Mouse (Mus musculus): Measurements from ENCODE around the gene Nr5a2. TPM values are rescaled to one million over a fixed set of nuclear protein-coding genes. Genes with fewer than 3 reads are reported as not detected.

The Nr5a2 gene
- polyA plus RNA-seq, 1 experiment from 2014 or later = 0.21 TPM

- CTCF ChIA-PET = no interaction called here
- POLR2A ChIA-PET = no interaction called here
- ATAC-seq (no peak), DNase-seq (ENCODE audit: low read depth, low spot score) (no peak)
- no peak for TF ChIP-seq CTCF (IDR thresholded peaks at IDR 0.05)
- no peaks in the 10 kb centered on the region for H3K27me3 ChIP-seq
- in situ Hi-C loops (cut with MboI; ENCODE audit: low pct_unique_long_range_greater_than_20kb) = no loop called here
Measured at GRCm38 (mm10) chr1:136909494-136910037, 50.7 kb downstream of the Nr5a2 start.

- H3K27me3 ChIP-seq = no peaks in the 10 kb centered on the region
- POLR2A ChIA-PET = no interaction called here
- DNase-seq (ENCODE audit: low read depth, low spot score) = no peak
- no peak for TF ChIP-seq CTCF (IDR thresholded peaks at IDR 0.05)
- ATAC-seq = no peak
- CTCF ChIA-PET = no interaction called here
- in situ Hi-C loops (cut with MboI; ENCODE audit: low pct_unique_long_range_greater_than_20kb) = no loop called here
Measured at GRCm38 (mm10) chr1:136898130-136898529, 62.1 kb downstream of the Nr5a2 start.

GRCm38 (mm10) chr1:136896351-136896750 is 63.9 kb downstream of the Nr5a2 start:
- H3K27me3 ChIP-seq = no peaks in the 10 kb centered on the region
- no peak for TF ChIP-seq CTCF (IDR thresholded peaks at IDR 0.05)
- CTCF ChIA-PET = no interaction called here
- no peak for DNase-seq (ENCODE audit: low read depth, low spot score)
- ATAC-seq = no peak
- in situ Hi-C loops (cut with MboI; ENCODE audit: low pct_unique_long_range_greater_than_20kb) = no loop called here
- POLR2A ChIA-PET = no interaction called here

GRCm38 (mm10) chr1:136895877-136896276 is 64.4 kb downstream of the Nr5a2 start:
- ATAC-seq (no peak), DNase-seq (ENCODE audit: low read depth, low spot score) (no peak)
- no peak for TF ChIP-seq CTCF (IDR thresholded peaks at IDR 0.05)
- ChIA-PET CTCF (no interaction called here), POLR2A (no interaction called here)
- H3K27me3 ChIP-seq = no peaks in the 10 kb centered on the region
- in situ Hi-C loops (cut with MboI; ENCODE audit: low pct_unique_long_range_greater_than_20kb) = no loop called here

- POLR2A ChIA-PET = no interaction called here
- in situ Hi-C loops (cut with MboI; ENCODE audit: low pct_unique_long_range_greater_than_20kb) = no loop called here
- H3K27me3 ChIP-seq = no peaks in the 10 kb centered on the region
- ATAC-seq (no peak), DNase-seq (ENCODE audit: low read depth, low spot score) (no peak)
- CTCF ChIA-PET = interaction anchor here (0.6 kb wide), 1 partner anchor 37 kb away, joined by 3 read pairs; no protein-coding TSS in a partner anchor
- no peak for TF ChIP-seq CTCF (IDR thresholded peaks at IDR 0.05)
Measured at GRCm38 (mm10) chr1:136894753-136895152, 65.5 kb downstream of the Nr5a2 start.

- ChIA-PET POLR2A (no interaction called here), CTCF (no interaction called here)
- TF ChIP-seq CTCF (IDR thresholded peaks at IDR 0.05) = no peak
- DNase-seq (ENCODE audit: low read depth, low spot score) (no peak), ATAC-seq (no peak)
- in situ Hi-C loops (cut with MboI; ENCODE audit: low pct_unique_long_range_greater_than_20kb) = no loop called here
- H3K27me3 ChIP-seq = no peaks in the 10 kb centered on the region
Measured at GRCm38 (mm10) chr1:136893162-136893561, 67.1 kb downstream of the Nr5a2 start.

GRCm38 (mm10) chr1:136890439-136890838 is 69.8 kb downstream of the Nr5a2 start:
- ATAC-seq (no peak), DNase-seq (ENCODE audit: low read depth, low spot score) (no peak)
- TF ChIP-seq CTCF (IDR thresholded peaks at IDR 0.05) = no peak
- in situ Hi-C loops (cut with MboI; ENCODE audit: low pct_unique_long_range_greater_than_20kb) = no loop called here
- no peaks in the 10 kb centered on the region for H3K27me3 ChIP-seq
- POLR2A ChIA-PET = no interaction called here
- CTCF ChIA-PET = interaction anchor here (1.4 kb wide), 1 partner anchor 16 kb away, joined by 3 read pairs; no protein-coding TSS in a partner anchor

- DNase-seq (ENCODE audit: low read depth, low spot score) (no peak), ATAC-seq (no peak)
- in situ Hi-C loops (cut with MboI; ENCODE audit: low pct_unique_long_range_greater_than_20kb) = no loop called here
- POLR2A ChIA-PET = no interaction called here
- TF ChIP-seq CTCF (IDR thresholded peaks at IDR 0.05) = no peak
- CTCF ChIA-PET = no interaction called here
- no peaks in the 10 kb centered on the region for H3K27me3 ChIP-seq
Measured at GRCm38 (mm10) chr1:136888704-136889103, 71.5 kb downstream of the Nr5a2 start.

- CTCF ChIA-PET = interaction anchor here (0.7 to 2.0 kb wide), 3 partner anchors 9 to 41 kb away, joined by 3 to 9 read pairs (median 3); no protein-coding TSS in a partner anchor
- ATAC-seq = no peak
- H3K27me3 ChIP-seq = no peaks in the 10 kb centered on the region
- no peak for DNase-seq (ENCODE audit: low read depth, low spot score)
- POLR2A ChIA-PET = no interaction called here
- TF ChIP-seq CTCF (IDR thresholded peaks at IDR 0.05) = no peak
- in situ Hi-C loops (cut with MboI; ENCODE audit: low pct_unique_long_range_greater_than_20kb) = no loop called here
Measured at GRCm38 (mm10) chr1:136886678-136887077, 73.6 kb downstream of the Nr5a2 start.

GRCm38 (mm10) chr1:136883458-136884174 is 76.6 kb downstream of the Nr5a2 start:
- ATAC-seq = no peak
- no peaks in the 10 kb centered on the region for H3K27me3 ChIP-seq
- TF ChIP-seq CTCF (IDR thresholded peaks at IDR 0.05) = no peak
- in situ Hi-C loops (cut with MboI; ENCODE audit: low pct_unique_long_range_greater_than_20kb) = no loop called here
- ChIA-PET POLR2A (no interaction called here), CTCF (no interaction called here)
- no peak for DNase-seq (ENCODE audit: low read depth, low spot score)

- no peak for TF ChIP-seq CTCF (IDR thresholded peaks at IDR 0.05)
- CTCF ChIA-PET = no interaction called here
- no peaks in the 10 kb centered on the region for H3K27me3 ChIP-seq
- DNase-seq (ENCODE audit: low read depth, low spot score) (no peak), ATAC-seq (no peak)
- in situ Hi-C loops (cut with MboI; ENCODE audit: low pct_unique_long_range_greater_than_20kb) = no loop called here
- POLR2A ChIA-PET = no interaction called here
Measured at GRCm38 (mm10) chr1:136880260-136880659, 80.0 kb downstream of the Nr5a2 start.

GRCm38 (mm10) chr1:136875006-136875405 is 85.2 kb downstream of the Nr5a2 start:
- POLR2A ChIA-PET = no interaction called here
- ATAC-seq = peak; percentile 86

More at GRCm38 (mm10) chr1:136875006-136875405, 85.2 kb downstream of the Nr5a2 start:
- in situ Hi-C loops (cut with MboI; ENCODE audit: low pct_unique_long_range_greater_than_20kb) = no loop called here
- CTCF ChIA-PET = no interaction called here
- peak; percentile 57 for DNase-seq (ENCODE audit: low read depth, low spot score)
- no peak for TF ChIP-seq CTCF (IDR thresholded peaks at IDR 0.05)
- no peaks in the 10 kb centered on the region for H3K27me3 ChIP-seq

All from Patski (cell line).